Mouse (Mus musculus) left cerebral cortex, postnatal 10 days (tissue): ENCODE results near the gene Rbm8a2. TPM values are rescaled to one million over a fixed set of nuclear protein-coding genes. Genes with fewer than 3 reads are reported as not detected.
"Not testable (repeated sequence)": the region's sequence is repeated elsewhere in the genome, so short reads cannot be mapped to it uniquely, and the experiment has no call there.

Experiments
- DNase-seq, 2 experiments: peaks; one replicate each; pipeline ENCODE4 v3.0.0; 2021 to 2022; ENCODE audit warnings: low spot score in 2 of 2, mixed read lengths in 1 of 2; ENCODE audit errors: extremely low spot score in 1 of 2
- intact Hi-C: fragments of 180-260 bp; cut with DNase I; formaldehyde crosslinking; loops from one replicate; pipeline ENCODE4 v1.15.1; 2025
- total RNA-seq, 2 experiments: library from RNA; stranded (reverse); gene quantifications; 2 replicates each; pipeline ENCODE4 v1.2.3; 2021

Gene Rbm8a2
- under 1 TPM in 1 of 2 experiments, not detected in 1; 0.34 TPM for total RNA-seq

DNA sequence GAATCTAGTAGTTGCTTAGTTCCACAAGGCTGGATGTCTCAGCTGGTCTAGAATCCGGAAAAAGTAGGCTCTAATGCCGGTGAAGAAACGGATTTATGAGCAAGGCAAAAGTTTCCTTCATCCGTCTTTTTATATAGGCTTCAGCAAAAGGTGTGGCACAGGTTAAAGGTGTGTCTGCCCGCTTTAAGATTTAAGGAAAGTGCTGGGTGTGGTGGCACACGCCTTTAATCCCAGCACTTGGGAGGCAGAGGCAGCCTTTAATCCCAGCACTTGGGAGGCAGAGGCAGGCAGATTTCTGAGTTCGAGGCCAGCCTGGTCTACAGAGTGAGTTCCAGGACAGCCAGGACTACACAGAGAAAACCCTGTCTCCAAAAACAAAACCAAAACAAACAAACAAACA is at the start of gene Rbm8a2:
Gene Rbm8a2 (minus strand): TSS at position 101 of the 400 bp plus-strand sequence.
- intact Hi-C loops, DNase-seq: not testable (repeated sequence)

DNA sequence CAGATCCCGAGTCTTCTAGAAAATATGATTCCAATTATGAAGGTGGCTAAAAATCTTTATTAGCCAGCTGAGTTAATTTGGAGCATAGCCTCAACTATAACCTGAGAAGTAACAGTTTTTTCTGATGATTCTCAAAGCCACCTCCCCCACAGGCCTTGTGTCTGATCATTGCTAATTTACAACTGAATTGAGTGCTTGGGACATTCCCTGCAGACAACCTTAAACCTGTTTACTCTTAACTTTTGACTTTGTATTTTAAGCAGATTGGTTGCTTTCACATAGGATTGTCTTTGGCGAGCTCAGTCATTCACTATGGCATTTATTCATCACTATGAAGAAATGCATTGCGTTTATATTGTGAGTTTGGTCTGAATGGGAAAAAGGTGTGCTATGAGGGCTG is 49.5 kb upstream of the Rbm8a2 start:
- intact Hi-C loops, result no loop called here
- DNase-seq, result no peak

DNA sequence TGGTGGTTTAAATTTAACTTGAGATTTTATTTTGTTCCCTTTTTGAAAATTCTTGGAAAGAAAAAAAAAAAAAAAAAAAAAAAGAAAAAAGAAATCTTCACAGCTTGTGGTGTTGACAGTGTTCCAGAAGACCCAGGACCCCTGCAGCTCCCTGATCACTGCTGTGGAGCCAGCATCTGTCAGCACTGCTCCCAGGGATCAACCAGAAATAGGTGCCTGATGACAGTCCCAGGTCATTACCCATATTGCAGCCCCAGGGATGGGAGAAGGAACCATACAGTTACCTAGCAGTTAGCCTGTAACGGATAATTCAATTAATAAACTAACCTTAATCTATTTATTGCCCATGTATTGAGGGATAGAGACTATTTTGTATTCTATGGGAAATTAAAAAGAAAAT is 45.6 kb upstream of the Rbm8a2 start:
- no peak for DNase-seq
- intact Hi-C loops, result no loop called here

DNA sequence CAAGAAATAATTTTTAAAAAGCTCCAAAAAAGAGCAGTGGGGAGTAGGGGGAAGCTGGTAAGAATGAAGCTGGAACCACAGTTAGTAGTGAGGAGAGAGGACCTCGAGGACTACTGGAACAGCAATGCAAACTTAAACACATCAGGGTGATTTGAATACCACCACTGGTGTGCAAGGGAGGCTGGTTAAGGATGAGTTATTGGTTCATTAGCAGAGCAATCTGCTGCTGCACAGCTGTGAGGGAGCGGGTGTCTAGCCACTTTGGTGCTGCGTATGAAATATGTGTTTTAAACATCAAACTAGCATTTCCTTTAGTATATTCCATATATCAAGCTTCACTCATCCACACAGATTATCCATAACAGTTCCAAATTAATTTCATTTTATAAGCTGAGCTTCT is 39.6 kb upstream of the Rbm8a2 start:
- intact Hi-C loops, result no loop called here
- no peak for DNase-seq

DNA sequence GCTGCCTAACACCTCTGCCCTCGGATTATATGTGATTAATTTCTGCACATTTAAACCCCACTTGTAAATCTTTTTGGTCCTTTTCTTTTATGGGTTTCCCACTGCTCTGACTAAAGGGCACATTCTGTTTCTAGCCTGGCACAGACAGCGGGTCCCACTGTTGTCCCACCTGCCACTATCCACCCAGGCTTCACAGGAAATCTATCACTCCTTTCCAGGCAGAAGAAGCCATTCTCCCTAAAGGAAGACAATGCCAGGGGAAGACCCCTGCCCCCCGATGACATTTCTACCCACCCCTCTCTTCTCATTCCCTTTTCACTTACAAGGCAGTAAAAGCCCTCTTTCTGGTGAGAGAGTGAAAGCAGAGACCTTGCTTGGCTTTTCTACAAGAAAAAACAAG is 37.2 kb upstream of the Rbm8a2 start:
- DNase-seq, result no peak
- intact Hi-C loops, result no loop called here

DNA sequence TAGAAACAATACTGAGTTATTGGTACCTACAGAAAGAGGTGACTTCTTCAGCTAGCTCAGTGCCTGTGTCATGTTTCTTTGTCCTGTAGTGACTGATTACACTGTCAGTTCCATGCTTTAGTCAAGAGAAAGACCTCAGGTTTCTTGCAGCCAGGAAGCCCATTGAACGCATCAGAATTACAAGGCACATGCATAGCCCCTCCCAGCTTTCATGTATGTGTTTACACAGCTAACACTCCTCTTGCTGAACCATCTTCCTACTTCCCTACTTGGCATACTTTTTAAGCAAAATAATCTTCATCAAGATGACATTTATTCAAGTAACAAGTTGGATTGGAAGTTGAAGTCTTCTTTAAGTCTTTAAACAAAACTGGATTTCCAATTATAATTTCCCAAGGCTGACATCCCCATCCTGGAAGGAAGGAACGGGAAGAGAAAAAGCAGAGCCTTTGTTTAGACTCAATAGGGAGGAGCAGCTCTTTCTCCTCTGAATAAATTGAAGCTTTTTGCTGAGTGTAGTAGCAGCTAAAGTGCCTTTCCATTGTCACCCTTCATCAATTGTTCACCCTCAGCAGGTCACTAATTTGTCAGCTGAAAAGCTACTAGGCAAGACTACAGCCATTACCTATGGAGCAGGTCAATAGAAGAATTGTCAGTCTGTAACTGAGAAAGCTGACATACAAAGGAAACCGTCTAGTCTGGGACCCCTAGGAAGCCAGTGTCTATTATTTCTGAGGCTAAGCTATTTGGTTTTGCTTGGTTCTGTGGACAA is 34.8 kb upstream of the Rbm8a2 start:
- DNase-seq, result no peak
- intact Hi-C loops, result no loop called here

DNA sequence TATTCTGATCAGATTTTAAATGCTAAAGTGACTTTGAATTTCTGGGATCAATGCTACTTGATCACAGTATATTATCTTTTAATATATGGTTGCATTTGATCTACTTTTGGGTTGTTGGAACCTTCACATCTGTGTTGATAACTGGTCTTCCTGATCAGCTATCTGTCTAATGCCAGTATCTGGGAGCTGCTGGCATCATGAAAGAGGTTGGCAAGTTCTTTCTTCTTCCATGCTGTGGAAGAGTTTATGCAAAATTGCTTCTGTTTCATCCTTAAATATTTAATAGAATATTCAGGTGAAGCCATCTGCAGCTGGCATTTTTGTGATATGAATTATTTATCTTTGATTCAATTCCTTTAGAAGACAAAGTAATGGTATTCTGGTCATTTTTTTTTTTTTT is 32.6 kb upstream of the Rbm8a2 start:
- intact Hi-C loops, result no loop called here
- DNase-seq, result no peak

DNA sequence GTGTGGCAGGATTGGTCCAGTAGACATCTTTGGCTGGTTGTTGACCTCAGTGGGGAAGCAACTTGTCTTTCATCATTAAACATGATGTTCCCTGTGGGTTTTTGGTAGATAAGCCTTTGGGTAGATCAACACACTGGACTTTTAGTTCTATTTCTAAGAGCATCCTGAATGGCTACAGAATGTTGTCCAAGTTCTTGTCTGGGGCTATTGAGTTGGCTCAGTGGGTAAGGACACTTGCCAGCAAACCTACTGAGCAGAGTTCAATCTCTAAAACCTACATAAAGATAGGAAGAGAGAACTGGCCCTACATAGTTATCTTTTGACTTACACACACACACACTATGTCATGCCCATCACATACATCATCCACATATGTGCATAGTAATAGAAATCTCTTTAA is 32.2 kb upstream of the Rbm8a2 start:
- intact Hi-C loops, result no loop called here
- DNase-seq, result no peak

DNA sequence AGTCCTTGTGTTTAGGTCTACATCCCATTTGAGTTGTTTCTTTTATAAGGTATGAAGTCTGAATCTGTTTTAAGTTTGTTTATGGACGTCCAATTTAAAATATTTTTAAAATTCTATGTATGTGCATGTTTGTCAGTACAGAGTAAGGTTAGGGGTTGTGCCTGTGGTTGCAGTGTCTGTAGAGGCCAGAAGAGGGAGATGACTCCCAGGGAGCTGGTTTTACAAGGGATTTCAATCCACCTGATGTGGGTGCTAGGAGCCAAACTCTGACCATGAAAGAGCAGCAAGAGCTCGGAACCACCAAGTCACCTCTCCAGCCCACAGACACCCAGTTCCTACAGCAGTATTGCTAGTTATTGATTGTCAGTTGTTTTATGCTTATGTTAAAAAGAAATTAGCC is 29.5 kb upstream of the Rbm8a2 start:
- intact Hi-C loops, result no loop called here
- no peak for DNase-seq

DNA sequence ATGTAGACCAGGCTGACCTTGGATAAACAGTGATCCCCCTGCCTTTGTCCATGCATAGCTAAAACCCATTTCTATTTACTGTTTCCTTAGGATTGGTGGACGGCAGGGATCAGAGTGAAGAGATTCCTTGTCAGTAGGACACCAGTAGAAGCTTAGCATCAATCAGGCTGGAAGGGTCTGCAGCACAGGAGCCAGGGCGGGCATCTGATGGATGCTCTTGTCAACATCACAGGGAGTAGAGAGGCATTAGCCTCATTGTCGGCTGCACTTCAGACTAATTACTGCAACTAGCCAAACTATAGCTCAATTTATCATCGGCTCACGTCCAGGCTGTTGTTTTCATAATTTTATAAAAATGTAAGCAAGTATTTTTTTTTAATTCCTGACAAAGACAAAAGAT is 21.7 kb upstream of the Rbm8a2 start:
- no peak for DNase-seq
- intact Hi-C loops, result no loop called here

DNA sequence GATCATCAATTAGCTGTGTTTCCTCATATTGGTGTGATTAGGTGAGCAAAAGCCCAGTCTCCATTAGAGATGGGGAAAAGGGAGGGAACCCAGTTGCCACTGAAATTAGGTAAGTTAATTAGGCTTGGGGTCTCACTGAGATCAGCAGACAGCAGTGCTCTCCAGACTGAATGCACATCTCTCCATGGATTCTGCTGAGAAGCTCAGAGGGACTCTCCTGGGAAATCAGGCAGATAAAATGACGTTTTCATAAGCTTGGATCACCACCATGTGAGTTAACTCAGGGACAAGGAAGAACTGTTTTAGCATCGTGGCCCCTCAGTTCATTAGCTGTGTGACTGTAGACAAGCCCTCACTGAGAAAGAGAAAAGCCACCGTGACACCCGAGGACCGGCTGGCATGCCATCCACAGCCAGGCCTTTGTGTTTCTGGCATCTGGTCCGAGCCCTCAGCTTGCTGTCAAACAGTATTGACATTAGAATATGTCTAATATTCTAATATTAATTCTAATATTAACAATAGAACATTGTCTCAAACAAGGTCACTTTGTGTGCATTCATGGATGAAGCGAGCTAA is 18.2 kb upstream of the Rbm8a2 start:
- intact Hi-C loops, result no loop called here
- DNase-seq, result no peak

DNA sequence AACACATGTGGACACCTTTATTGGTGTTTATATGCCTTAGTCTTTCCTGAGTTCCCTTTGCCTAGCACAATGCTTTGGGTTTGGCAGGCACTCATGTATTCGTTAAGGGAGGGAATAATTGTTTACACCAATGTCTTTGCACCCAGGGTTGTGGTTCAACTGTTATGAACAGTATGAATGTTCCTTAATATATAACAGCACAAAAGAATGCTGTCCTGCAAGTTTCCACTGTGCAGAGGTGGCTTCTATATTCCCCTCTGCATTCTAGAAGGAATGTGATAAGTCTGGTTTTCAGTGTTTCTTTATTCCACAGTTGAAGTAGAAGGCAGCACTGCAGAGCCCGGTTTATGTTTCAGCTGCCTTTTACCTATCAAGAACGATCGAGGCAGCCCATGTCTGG is 10.0 kb upstream of the Rbm8a2 start:
- DNase-seq, result no peak

DNA sequence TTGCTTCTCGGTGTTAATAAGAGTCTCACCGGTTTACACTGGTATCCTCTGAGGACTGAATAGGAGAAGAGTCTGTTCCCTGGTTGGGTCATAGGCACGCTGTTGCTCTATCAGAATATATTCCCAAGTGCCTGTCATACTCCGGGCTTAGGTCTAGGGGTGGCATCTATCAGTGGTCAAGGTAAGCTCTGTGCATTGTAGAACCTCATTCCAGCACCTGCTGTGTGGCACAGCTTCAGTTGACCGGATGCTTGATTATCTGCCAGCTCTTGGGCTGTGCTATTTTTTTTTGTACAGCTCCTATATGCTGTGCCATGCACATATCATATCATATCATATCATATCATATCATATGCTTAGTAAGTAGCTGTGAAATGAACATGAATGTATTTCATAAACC is 9.5 kb upstream of the Rbm8a2 start:
- intact Hi-C loops, result no loop called here
- no peak for DNase-seq

More for the DNA sequence above, 10.0 kb upstream of the Rbm8a2 start:
- intact Hi-C loops, result no loop called here

DNA sequence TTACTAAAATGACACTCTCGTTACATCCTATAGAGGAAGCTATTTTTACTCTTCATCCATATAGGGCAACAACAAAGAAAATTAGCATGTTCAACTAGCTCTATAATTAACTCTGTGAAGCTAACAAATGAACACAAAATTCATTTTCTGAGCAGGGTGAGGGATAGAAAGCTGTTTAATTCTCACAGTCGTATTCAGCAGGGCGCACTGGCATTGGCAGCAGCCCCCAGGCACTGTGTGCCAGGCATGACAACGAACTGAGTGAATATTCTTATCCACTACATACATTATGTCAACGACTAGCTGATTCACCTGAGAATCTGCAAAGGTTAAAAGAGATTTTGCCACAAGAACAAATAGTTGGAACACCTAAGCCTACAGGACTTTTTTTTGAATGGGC is 8.2 kb downstream of the Rbm8a2 start:
- no peak for DNase-seq
- intact Hi-C loops, result no loop called here

DNA sequence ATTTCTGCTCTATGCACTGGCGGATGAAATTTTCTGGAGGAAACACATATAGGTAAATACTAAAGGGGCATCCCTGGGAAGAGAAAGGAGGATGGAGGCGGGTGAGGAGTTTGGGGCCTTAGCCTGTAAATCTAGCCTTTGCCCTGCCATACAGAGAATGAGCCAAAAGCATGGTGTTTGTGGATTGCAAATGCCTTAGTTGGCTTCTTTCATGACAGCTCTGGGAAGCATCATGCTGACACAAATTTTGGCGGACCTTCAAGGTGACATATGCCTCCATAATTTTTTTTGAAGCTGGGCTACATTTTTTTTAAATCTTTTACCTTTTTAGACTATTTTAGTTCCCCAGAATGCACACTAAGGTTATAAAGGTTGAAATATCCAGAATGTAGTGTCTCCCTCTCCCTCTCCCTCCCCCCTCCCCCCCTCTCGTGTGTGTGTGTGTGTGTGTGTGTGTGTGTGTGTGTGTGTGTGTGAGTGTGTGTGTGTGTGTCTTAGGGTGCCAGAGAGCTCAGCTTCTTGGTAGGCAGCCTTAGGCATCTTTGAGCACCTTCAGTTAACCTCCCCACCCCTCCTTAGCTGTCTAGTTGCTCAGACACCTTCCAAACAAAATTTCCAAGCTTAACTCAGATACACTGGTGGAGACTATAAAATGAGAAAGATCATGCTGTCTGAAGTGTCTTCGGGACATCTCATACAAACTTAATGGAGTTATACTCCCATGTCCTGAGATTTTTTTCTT is 11.7 kb downstream of the Rbm8a2 start:
- intact Hi-C loops, result no loop called here
- DNase-seq, result no peak

DNA sequence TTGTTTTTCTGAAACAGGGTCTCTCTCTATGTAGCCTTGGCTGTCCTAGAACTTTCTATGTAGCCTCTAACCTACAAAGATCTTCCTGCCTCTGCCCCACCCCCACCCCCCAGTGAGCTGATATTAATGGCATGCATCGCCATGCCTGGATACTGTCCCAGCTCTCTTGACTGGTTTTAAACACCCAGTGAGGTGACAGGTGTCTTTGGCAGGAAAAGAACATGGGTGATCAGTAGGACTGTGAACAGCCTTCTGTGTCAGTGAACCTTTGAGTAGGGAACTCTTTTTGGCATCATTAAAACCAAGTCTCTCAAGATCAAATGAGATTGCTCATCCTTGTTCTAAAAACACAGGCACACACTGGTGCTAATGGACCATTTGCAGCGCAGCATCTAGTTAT is 17.1 kb downstream of the Rbm8a2 start:
- DNase-seq, result no peak
- intact Hi-C loops, result no loop called here

DNA sequence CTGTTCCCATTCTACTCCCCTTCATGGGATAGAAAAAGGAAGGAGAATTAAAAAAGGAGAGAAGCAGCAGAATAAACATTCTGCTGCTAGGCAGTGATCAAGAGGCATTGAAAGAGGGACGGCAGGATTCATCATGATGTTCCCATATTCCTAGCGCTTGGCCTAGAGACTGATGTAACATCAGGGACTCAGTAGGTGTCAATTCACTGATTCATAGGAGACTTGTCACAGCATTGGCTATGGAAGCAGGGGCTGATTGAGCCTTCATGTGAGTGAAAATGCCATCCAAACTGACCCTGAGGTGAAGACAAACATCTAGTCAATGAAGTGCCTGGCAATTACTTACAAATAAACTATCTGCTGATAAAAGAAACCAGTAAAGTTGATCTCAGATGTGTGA is 28.1 kb downstream of the Rbm8a2 start:
- no peak for DNase-seq
- intact Hi-C loops, result no loop called here

DNA sequence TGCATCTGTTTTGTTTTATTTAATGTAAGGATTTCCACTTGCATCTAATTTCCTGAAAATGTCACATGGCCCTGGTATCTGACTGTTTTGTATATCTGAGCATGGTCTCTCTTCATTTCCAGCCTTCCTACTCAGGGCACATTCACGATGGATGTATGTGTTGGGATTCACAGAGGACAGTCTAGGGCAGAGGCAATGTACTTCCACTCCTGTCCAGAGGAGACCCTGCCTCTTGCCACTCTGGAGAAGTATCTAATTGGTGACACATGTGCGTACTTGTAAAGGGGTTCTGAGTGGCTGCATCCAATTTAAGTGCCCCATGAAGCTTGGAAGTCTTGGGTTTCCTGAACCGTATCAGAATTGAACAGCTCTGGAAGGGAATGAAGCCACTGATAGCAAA is 28.5 kb downstream of the Rbm8a2 start:
- intact Hi-C loops, result no loop called here
- DNase-seq, result no peak

DNA sequence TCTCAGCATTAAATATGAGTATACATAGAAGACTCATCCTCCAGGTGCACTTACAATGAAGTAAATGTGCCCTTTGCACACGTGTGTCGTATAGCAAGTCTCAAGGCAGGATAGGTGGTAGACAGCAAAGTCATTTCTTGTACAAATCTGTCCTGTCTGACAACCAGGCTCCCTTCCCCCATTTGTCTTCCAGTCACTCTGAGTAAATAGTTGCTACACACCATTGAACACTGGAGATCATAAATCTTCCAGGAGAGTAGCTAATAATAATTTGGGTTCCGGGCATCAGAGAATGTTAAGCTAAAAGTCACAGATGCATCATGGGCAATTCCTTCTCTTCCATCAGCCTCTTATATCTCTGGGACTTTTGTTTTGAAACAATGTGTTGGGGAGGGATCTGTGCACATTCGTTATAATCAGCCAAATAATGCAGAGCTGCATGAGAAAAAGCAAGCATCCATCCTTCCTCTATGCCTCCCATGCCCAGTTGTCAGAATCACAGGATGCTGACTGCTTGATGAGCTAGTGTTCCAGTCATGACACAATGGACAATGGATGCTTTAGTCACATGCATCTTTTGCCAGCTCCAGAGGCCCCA is 32.1 kb downstream of the Rbm8a2 start:
- intact Hi-C loops, result no loop called here
- DNase-seq, result no peak

DNA sequence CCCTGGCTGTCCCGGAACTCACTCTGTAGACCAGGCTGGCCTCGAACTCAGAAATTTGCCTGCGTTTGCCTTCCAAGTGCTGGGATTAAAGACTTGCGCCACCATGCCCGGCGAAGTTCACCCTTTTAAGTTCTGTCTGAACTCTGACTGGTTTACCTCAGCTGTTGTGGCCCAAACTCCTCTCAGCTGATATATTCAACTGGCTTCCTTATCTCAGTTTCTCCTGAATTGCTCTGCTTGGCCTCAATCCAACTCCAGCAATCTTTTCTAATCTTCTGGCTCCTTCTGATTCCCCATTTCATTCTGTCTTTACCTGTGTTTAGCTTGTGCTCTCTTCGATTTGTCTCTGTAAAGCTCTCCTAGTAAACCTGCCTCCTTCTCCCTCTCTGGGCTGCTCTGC is 35.7 kb downstream of the Rbm8a2 start:
- intact Hi-C loops, result no loop called here
- no peak for DNase-seq
